Mouse (Mus musculus) hindbrain, embryonic 10.5 days (tissue): ENCODE data around the gene Ggt5. TPM values are rescaled to one million over a fixed set of nuclear protein-coding genes. Genes with fewer than 3 reads are reported as not detected.
A peak's percentile ranks its signal among the peaks of the same experiment; 100 is the strongest.

Source experiments
- DNase-seq: peaks from one replicate; pipeline ENCODE4 v3.0.0-alpha.2; 2017; ENCODE audit warnings: low spot score
- H3K27ac ChIP-seq: fragments of 300-500 bp; sonication (generic); 2 replicates; pipeline ENCODE4 v1.5.1; 2016; ENCODE audit warnings: mild to moderate bottlenecking, moderate library complexity
- H3K27me3 ChIP-seq: fragments of 300-500 bp; sonication (generic); 2 replicates; pipeline ENCODE4 v1.6.1; 2016; ENCODE audit warnings: mild to moderate bottlenecking; ENCODE audit not compliant: poor library complexity, insufficient read depth, severe bottlenecking
- H3K36me3 ChIP-seq: fragments of 300-500 bp; sonication (generic); 2 replicates; pipeline ENCODE4 v1.6.1; 2016; ENCODE audit warnings: mild to moderate bottlenecking, moderate library complexity
- H3K4me1 ChIP-seq: fragments of 300-500 bp; sonication (generic); replicated peaks from 2 replicates; pipeline ENCODE4 v1.6.1; 2016; ENCODE audit warnings: mild to moderate bottlenecking
- H3K4me3 ChIP-seq: fragments of 300-500 bp; sonication (generic); 2 replicates; pipeline ENCODE4 v1.5.1; 2016; ENCODE audit warnings: mild to moderate bottlenecking, moderate library complexity
- H3K9me3 ChIP-seq: fragments of 300-500 bp; sonication (generic); 2 replicates; pipeline ENCODE4 v1.6.1; 2016; ENCODE audit warnings: mild to moderate bottlenecking, moderate library complexity
- WGBS: fragments of 180-500 bp; shearing (Covaris S2); methylation state at CpG from one replicate; pipeline ENCODE4 v1.1.7; 2016; 5-methylcytosine and 5-hydroxymethylcytosine counted together
- polyA plus RNA-seq: library from polyadenylated mRNA; unstranded; fragments of >200 nt; fragmentation: Nextera tagmentation; extraction: Ambion mirVana; gene quantifications from 2 replicates; pipeline ENCODE4 v1.2.1, GENCODE M21; 2016

Gene Ggt5
- polyA plus RNA-seq, 1 experiment from 2014 or later: 0.82 TPM

DNA sequence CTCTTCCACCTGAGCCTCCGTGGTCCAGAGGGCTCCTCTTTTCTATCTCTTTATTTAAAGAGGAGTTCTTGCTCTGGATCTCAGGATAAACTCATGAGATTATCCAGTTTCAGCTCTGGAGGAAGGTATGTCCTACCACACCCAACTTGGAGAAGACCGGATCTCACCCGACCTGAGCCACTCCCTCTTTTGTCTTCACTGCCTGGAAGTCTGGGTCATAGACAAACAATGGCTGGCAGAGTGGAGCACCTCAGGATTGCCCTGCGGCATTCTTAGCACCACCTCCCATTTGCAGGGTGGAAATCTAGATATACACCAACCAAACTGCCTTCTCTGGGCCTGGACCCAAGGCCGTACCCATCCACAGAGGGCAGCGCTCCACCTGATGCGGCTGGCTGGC, 59.9 kb downstream of the Ggt5 start:
- H3K4me3 ChIP-seq: no peak overlapping the region
- no peak for DNase-seq
- H3K27ac ChIP-seq: no peak overlapping the region
- 92% methylated on average over 7 of the region's 7 CpGs for WGBS
- peaks cover 87% of the 10 kb centered on the region for H3K36me3 ChIP-seq
- H3K9me3 ChIP-seq: no peaks in the 10 kb centered on the region
- no peaks in the 10 kb centered on the region for H3K27me3 ChIP-seq
- H3K4me1 ChIP-seq: peaks cover 11% of the 10 kb centered on the region

DNA sequence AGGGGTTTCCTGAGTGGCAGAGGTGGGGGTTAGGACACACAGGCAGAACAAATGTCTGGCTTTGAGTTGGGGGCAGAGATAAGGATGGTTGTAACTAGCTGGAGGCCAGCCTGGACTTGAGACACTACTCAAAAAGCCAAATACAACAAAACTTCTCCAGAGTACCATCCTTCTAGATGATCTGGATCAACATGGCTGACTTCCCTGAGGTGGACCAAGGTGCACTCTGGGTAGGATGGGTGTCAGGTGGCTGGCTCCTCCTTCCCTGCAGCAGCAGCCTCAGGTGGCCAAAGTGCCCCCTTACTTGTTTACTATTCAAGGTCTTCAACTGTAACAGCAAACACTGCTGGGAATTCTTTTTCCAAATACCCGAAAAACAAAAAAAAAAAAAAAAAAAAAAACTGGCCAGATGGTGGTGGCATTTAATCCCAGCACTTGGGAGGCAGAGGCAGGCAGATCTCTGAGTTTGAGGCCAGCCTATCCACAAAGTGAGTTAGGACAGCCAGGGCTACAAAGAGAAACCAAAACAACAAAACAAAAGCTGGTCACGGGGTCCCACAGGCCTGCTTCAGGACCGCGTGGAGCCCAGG, 60.4 kb downstream of the Ggt5 start:
- Histone ChIP-seq H3K27me3 (no peaks in the 10 kb centered on the region), H3K4me1 (peaks cover 6% of the 10 kb centered on the region), H3K27ac (no peak overlapping the region), H3K36me3 (peaks cover 92% of the 10 kb centered on the region), H3K4me3 (no peak overlapping the region), H3K9me3 (no peaks in the 10 kb centered on the region)
- 94% methylated on average over 4 of the region's 4 CpGs for WGBS
- no peak for DNase-seq

DNA sequence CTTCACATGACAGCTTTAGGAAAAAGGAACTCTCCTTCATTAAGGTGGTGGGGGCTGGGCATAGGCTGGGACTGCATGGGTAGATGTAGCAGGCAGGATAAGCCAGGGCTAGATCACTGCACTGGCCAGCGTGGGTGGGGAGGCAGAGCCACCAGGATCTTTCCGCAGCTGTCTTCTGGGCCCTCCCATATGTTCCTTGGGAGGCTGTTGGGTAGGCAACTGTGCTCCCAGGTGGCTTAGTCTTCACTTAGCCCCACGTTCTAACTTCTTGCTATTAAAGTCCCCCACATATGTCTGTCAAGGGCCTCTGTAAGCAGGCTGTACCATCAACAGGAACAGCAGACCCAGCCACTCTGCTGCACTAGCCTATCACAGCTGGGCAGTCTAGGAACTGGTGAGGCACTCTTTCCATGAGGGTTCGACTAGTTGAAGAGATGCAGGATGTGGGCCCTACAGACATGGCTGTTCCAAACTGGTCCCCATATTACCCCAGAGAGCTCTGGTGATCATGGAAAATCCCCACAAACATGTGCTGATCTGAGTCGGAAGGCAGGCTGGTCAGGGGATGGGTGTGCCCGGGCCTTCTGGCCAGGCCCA, 61.3 kb downstream of the Ggt5 start:
- WGBS: 91% methylated on average over 6 of the region's 6 CpGs
- Histone ChIP-seq H3K36me3 (peaks cover 99% of the 10 kb centered on the region), H3K4me1 (no peaks in the 10 kb centered on the region), H3K4me3 (no peak overlapping the region), H3K9me3 (no peaks in the 10 kb centered on the region), H3K27me3 (no peaks in the 10 kb centered on the region), H3K27ac (no peak overlapping the region)
- DNase-seq: no peak

DNA sequence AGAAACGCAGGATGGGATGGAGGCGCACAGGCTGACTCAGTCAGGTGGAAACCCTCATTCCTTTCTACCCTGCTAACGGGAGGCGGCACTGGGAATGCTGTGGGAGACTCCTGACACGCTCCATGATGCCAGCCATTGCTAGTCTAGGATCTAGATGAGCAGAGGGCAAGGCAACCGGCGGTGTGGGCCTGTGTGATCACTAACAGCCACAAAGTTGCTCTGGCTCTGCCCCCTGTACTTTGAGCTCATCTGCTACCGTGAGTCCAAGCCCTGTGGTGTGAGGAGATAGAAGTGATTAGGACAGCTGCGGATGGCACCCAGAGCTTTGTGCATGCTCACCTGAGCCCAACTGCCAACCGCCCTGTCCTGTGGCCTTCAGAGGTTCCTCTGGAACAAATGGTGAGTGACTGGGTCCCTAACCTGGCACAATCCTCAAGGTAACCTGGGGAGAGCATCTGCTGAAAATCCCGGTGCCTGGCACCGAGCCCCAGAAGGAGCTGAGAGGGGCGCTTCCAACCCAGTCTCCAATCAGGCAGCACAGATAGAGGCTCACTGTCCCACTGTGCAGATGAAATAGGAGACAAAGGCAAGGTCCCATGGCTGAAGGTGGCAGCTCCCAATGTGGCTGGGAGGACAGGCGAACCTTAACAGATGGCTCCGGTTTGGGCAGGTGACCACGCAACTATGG, 62.4 kb downstream of the Ggt5 start:
- Histone ChIP-seq H3K4me1 (no peaks in the 10 kb centered on the region), H3K27ac (no peak overlapping the region), H3K9me3 (no peaks in the 10 kb centered on the region), H3K27me3 (no peaks in the 10 kb centered on the region), H3K4me3 (no peak overlapping the region), H3K36me3 (peaks cover 99% of the 10 kb centered on the region)
- DNase-seq: no peak
- WGBS: 94% methylated on average over 16 of the region's 16 CpGs

DNA sequence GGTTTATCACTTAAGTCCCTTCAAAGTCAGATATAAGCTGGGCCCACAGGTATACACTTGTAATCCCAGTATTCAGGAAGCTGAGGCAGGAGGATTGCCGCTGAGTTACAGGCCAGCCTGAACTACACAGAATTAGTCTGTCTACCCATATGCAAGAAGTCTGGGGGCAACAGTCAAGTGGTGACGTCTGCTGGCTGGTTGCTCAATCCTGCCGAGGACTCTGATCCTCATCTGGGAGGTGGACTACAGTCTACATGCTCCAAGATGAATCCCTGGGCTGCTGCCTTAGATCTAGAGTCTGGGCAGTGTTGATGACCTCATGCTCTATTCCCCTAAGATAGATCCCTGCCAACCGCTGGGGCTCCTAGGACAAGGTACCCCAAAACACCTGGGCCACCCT, 64.9 kb downstream of the Ggt5 start:
- Histone ChIP-seq H3K36me3 (peaks cover 100% of the 10 kb centered on the region), H3K9me3 (no peaks in the 10 kb centered on the region), H3K27ac (no peak overlapping the region), H3K4me1 (no peaks in the 10 kb centered on the region), H3K27me3 (no peaks in the 10 kb centered on the region), H3K4me3 (no peak overlapping the region)
- WGBS: 94% methylated on average over 4 of the region's 4 CpGs
- DNase-seq: no peak

DNA sequence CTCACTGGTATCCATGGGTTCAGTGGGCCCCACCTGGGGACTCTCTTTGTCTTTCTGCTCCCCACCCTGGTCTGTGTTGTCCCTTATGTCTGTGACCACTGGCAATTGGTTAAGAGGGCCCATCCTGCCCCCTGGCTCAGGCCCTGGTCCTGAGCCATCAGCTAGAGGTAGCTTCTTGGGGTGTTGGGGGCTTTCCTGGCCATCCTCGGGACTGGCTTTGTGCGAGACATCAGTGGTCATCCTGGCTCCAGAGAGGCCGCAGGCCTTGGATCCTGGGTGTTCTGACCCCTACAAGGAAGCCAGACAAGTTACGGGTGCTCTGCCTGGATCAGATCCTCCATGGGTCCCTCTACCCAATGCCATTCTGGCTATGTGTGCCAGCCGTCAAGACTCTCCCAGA, 68.0 kb downstream of the Ggt5 start:
- H3K36me3 ChIP-seq: peaks cover 92% of the 10 kb centered on the region
- WGBS: 94% methylated on average over 5 of the region's 5 CpGs
- H3K4me3 ChIP-seq: no peak overlapping the region
- H3K4me1 ChIP-seq: no peaks in the 10 kb centered on the region
- H3K9me3 ChIP-seq: no peaks in the 10 kb centered on the region
- no peak for DNase-seq
- no peak overlapping the region for H3K27ac ChIP-seq
- H3K27me3 ChIP-seq: no peaks in the 10 kb centered on the region

DNA sequence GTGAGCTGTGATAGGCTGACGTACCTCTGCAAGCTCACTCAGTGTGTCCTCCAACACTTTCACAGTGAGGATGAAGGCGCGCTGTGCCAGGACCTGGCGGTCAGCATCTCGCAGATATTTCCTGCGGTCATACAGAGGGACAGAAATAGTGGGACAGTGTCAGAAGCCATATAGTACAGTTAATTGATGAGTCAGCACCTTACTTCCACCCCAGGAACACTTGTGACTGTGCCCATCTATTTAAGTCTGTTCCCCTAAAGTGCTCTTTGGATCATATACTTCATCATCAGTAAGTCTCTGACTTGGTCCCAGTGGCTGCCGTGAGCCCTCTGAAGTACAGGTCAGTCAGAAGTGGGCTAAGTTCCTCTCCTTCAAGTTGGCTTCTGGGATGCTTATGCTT, 68.6 kb downstream of the Ggt5 start:
- Histone ChIP-seq H3K4me1 (no peaks in the 10 kb centered on the region), H3K4me3 (no peak overlapping the region), H3K27ac (no peak overlapping the region), H3K9me3 (no peaks in the 10 kb centered on the region), H3K27me3 (no peaks in the 10 kb centered on the region), H3K36me3 (peaks cover 92% of the 10 kb centered on the region)
- 97% methylated on average over 7 of the region's 7 CpGs for WGBS
- no peak for DNase-seq

DNA sequence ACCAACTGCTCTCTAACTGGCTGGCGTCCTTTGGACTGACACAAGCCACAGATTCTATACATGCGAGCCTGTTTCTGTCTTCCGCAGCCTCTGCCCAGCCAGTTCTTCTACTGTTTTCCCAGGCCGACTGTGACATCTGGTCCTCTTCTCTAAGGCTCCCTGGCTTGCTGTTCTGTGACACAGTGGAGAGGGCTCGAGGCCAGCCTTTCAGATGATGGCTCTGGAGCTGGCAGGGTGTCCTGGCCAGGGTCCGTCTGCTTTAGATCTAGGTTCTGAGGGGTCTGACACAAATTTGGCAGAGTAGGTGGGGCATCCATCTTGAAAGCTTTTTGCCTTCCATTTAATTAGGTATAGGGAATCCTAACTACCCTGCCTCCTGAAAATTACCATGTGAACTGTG, 72.2 kb downstream of the Ggt5 start:
- peaks cover 77% of the 10 kb centered on the region for H3K36me3 ChIP-seq
- H3K27me3 ChIP-seq: peaks cover 3% of the 10 kb centered on the region; the same call in 1 of the 2 replicates
- DNase-seq: no peak
- no peaks in the 10 kb centered on the region for H3K9me3 ChIP-seq
- H3K4me1 ChIP-seq: peaks cover 4% of the 10 kb centered on the region
- H3K4me3 ChIP-seq: no peak overlapping the region
- H3K27ac ChIP-seq: no peak overlapping the region
- WGBS: 86% methylated on average over 6 of the region's 6 CpGs

DNA sequence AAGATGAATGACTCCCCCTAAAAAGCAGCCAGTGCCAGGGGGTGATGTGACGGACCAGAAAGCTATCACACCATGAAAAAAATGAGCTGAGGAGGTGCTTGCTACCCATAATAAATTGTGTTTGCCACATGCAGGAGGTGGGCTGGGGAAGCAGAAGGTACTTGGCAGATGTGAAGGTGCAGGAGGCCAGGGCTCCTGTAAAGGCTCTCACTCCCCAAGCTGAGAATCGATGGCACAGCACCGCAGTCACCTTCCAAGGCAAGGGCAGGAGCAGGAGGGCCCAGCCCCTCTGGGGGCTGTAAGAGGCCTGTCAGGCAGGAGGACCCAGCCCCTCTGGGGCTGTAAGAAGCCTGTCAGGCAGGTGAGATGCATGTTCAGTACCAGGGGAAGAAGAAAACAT, 72.7 kb downstream of the Ggt5 start:
- no peaks in the 10 kb centered on the region for H3K9me3 ChIP-seq
- H3K27me3 ChIP-seq: peaks cover 8% of the 10 kb centered on the region; the same call in 1 of the 2 replicates
- no peak overlapping the region for H3K4me3 ChIP-seq
- H3K4me1 ChIP-seq: peaks cover 9% of the 10 kb centered on the region
- 91% methylated on average over 3 of the region's 3 CpGs for WGBS
- H3K27ac ChIP-seq: no peak overlapping the region
- peaks cover 72% of the 10 kb centered on the region for H3K36me3 ChIP-seq
- DNase-seq: no peak

DNA sequence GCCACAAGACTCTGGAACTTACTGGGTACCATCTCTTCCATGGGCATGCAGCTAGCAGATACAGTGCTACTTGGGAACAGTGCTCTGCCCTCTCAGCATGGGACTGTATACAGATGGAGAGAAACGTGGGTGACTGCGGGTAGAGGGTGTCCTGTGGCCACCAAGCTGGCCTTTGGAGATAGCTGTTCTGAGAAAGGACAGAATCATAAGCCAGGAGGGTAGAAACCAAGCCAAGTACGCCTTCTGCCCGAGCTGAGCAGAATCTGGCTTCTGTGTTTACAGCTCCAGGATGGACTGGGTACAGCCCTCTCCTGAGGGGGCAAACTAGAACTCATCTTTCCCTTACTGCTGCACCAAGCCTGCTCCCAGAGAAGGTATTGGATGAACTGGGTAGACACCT, 73.4 kb downstream of the Ggt5 start:
- H3K4me1 ChIP-seq: peaks cover 16% of the 10 kb centered on the region
- H3K27me3 ChIP-seq: peaks cover 11% of the 10 kb centered on the region; the same call in 1 of the 2 replicates
- H3K36me3 ChIP-seq: peaks cover 65% of the 10 kb centered on the region
- no peaks in the 10 kb centered on the region for H3K9me3 ChIP-seq
- no peak for DNase-seq
- H3K27ac ChIP-seq: no peak overlapping the region
- H3K4me3 ChIP-seq: no peak overlapping the region
- WGBS: 90% methylated on average over 4 of the region's 4 CpGs

DNA sequence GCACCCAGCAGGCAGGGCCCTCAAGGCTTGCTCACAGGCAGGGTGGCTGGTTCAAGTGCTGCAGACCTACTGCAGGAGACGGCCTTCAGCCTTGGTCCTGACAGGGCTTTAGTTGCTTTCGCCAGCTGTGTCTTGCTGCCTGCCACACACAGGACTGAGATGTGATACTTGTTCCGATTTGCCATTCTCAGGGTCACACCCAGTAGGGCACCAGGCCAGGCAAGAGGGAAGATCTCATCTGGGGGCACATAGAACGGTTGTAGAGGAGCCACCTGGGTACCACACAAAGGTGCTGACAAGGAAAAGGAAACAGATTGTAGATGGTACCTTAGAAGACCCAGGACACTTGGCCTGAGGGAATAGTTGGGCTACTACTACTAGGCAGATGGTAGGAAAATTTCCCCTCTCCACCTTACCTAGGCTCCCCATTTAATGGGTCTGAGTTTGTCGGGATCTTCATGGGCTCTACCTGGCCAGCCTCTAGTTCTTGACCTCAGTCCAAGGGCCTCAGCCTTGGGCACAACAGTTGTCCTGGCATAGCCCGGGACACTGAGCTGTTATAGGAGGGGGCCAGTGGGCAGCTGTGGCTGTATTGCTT, 75.6 kb downstream of the Ggt5 start:
- Histone ChIP-seq H3K4me3 (no peak overlapping the region), H3K27ac (no peak overlapping the region), H3K36me3 (peaks cover 56% of the 10 kb centered on the region), H3K4me1 (peaks cover 26% of the 10 kb centered on the region), H3K27me3 (peaks cover 33% of the 10 kb centered on the region), H3K9me3 (no peaks in the 10 kb centered on the region)
- WGBS: 89% methylated on average over 6 of the region's 6 CpGs
- DNase-seq: no peak

DNA sequence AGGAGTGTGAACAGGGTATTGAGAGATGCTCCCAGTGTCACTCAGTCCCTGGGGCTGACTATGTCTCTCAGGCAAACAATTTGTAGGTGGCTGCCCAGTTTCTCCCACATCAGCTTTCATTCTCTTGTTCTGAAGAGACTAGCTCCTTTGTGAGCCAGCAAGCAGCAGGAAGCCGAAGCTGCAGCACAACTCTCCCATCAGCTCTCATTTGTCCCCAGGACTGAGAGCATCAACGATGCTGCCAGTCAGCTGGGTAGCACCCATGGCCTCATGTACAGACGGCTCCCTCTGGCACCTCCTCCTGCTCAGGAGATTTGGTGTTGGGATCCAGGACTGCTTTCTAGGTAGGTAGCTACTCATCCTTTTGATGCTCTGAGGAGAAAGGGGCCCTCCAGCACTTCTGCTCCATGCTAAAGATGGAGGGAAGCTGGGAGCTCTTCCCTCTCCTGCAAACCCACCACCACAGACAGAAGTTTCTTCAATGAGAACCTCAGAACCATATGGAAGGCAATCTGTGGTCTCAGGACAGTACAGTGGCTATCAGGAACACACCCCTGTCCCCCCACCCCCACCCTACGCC, 77.4 kb downstream of the Ggt5 start:
- peaks cover 35% of the 10 kb centered on the region for H3K27me3 ChIP-seq
- H3K9me3 ChIP-seq: no peaks in the 10 kb centered on the region
- 36% methylated on average over 4 of the region's 4 CpGs for WGBS
- H3K36me3 ChIP-seq: peaks cover 56% of the 10 kb centered on the region
- peak overlapping the region; percentile 69 for H3K4me3 ChIP-seq
- H3K27ac ChIP-seq: peak overlapping the region; percentile 83; the same call in 1 of the 2 replicates
- no peak for DNase-seq
- H3K4me1 ChIP-seq: peaks cover 26% of the 10 kb centered on the region
